Mouse (Mus musculus) midbrain, postnatal 0 days (tissue): ENCODE data around the gene Umad1. TPM values are rescaled to one million over a fixed set of nuclear protein-coding genes. Genes with fewer than 3 reads are reported as not detected.

Source experiments
- ATAC-seq: fragments of 200-750 bp; cut with Nextera tagmentation; 2 replicates; pipeline ENCODE4 v1.8.0; 2017; ENCODE audit warnings: moderate number of reproducible peaks, mild to moderate bottlenecking, moderate TSS enrichment, moderate library complexity; ENCODE audit not compliant: low FRiP score
- DNase-seq: peaks from one replicate; pipeline ENCODE4 v3.0.0-alpha.2; 2015; ENCODE audit warnings: low spot score
- H3K27ac ChIP-seq: fragments of 300-500 bp; sonication (generic); 2 replicates; pipeline ENCODE4 v1.5.1; 2014; ENCODE audit warnings: low read depth, mild to moderate bottlenecking, low read length, mixed read lengths
- H3K27me3 ChIP-seq: fragments of 300-500 bp; sonication (generic); 2 replicates; pipeline ENCODE4 v1.6.1; 2014; ENCODE audit warnings: low read length, control low read depth, mixed read lengths; ENCODE audit not compliant: insufficient read depth
- H3K36me3 ChIP-seq: fragments of 300-500 bp; sonication (generic); 2 replicates; pipeline ENCODE4 v1.6.1; 2014; ENCODE audit warnings: low read length, control low read depth, mixed read lengths; ENCODE audit not compliant: insufficient read depth
- H3K4me1 ChIP-seq: fragments of 300-500 bp; sonication (generic); 2 replicates; pipeline ENCODE4 v1.6.1; 2014; ENCODE audit warnings: mild to moderate bottlenecking, control low read depth, antibody characterized with exemption, low read length, mixed read lengths; ENCODE audit not compliant: insufficient read depth
- H3K4me2 ChIP-seq: fragments of 300-500 bp; sonication (generic); 2 replicates; pipeline ENCODE4 v1.6.1; 2014; ENCODE audit warnings: low read depth, mild to moderate bottlenecking, low read length, mixed read lengths; ENCODE audit not compliant: poor library complexity, severe bottlenecking
- H3K4me3 ChIP-seq: fragments of 300-500 bp; sonication (generic); 2 replicates; pipeline ENCODE4 v1.5.1; 2014; ENCODE audit warnings: low read depth, mild to moderate bottlenecking, low read length, moderate library complexity
- H3K9ac ChIP-seq: fragments of 300-500 bp; sonication (generic); replicated peaks from 2 replicates; pipeline ENCODE4 v1.6.1; 2014; ENCODE audit warnings: mild to moderate bottlenecking, low read length, moderate library complexity, mixed read lengths; ENCODE audit not compliant: poor library complexity, severe bottlenecking
- H3K9me3 ChIP-seq: fragments of 300-500 bp; sonication (generic); 2 replicates; pipeline ENCODE4 v1.6.1; 2016; ENCODE audit warnings: low read length, control low read depth
- CTCF ChIP-seq: IDR thresholded peaks from 2 replicates; pipeline ENCODE4 v1.5.1; 2016; ENCODE audit warnings: antibody characterized with exemption, mild to moderate bottlenecking
- WGBS: fragments of 180-500 bp; shearing (Covaris S2); extraction: QIAGEN DNeasy Blood & Tissue Kit; methylation state at CpG from one replicate; pipeline ENCODE4 v1.1.7; 2014; 5-methylcytosine and 5-hydroxymethylcytosine counted together
- polyA plus RNA-seq: library from polyadenylated mRNA; unstranded; fragments of >200 nt; fragmentation: Nextera tagmentation; extraction: Ambion mirVana; gene quantifications from 2 replicates; pipeline ENCODE4 v1.2.1, GENCODE M21; 2015
- total RNA-seq: library from RNA; depleted of rRNA; stranded (reverse); fragments of >200 nt; gene quantifications from 2 replicates; pipeline ENCODE4 v1.2.3, GENCODE M21; 2014; rRNA removed

Gene Umad1
- total RNA-seq (25.4 and 26.7 TPM in 2 replicates), polyA plus RNA-seq (69.8 and 70.2 TPM in 2 replicates)

DNA sequence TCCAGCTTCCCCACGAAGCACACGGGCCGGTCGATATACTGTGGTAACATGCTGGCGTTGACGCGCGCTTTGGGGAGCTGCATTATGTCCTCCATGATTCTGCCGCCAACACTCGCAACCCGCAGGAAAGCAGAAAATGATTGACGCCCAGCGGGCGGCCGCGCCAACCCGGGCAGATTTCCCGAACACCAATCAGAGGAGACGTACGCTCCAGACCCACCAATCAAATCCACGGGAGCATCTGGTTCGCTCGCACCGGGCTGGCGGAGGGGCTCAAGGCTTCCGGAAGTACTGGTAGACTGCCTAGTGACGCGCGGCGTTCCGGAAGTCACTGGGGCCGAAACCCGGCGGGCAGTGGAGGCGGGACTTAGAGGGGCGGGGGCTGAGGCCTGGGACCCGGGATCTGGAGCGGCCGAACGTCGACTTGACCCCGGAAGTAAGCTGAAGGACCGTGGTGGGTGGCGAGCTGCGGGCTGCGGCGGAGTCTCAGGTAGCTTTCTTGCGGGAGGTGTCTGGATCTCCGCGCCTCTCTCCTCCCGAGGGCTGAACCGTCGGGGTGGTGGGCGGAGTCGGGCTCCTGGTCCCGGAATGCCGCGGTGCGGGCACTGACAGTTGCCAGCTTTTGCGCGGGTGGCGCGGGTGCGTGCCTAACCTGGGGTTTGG is at the start of gene Umad1, which contains the start of the genes Rpa3 and Gm45062:
Gene Umad1 (plus strand): TSS at position 285 of the 663 bp plus-strand sequence.
Gene Rpa3 (minus strand): TSS at position 170 of the 663 bp plus-strand sequence.
Gene Gm45062 (plus strand): TSS at position 447 of the 663 bp plus-strand sequence.
- Histone ChIP-seq H3K9me3 (no peaks in the 10 kb centered on the region), H3K27ac (peak within 1 kb of the TSS; percentile 92), H3K4me3 (peak within 1 kb of the TSS; percentile 84), H3K4me1 (peaks cover 9% of the 10 kb centered on the region; the same call in 1 of the 2 replicates), H3K36me3 (no peaks in the 10 kb centered on the region), H3K9ac (peak within 1 kb of the TSS; percentile 84), H3K27me3 (no peaks in the 10 kb centered on the region), H3K4me2 (peak within 1 kb of the TSS; percentile 71)
- WGBS: under 1% methylated on average over 63 of the region's 64 CpGs
- ATAC-seq (peak; percentile 100), DNase-seq (peak; percentile 99)
- TF ChIP-seq CTCF: no peak

DNA sequence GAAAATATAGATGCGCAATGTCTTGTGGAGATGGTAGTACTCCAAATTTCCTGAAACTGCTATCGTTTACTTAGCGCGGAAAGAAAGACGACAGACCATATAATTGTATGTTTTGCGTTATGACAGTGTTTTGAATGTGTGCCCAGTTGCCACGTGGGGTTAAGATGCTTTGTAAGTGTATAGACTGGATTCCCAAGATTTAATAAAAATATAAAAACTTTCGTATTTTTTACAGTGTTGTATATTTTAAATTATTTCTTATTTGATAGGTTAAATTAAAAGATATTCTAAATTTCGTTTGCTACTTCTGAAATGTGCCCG is 49.3 kb upstream of the Umad1 start:
- no peaks in the 10 kb centered on the region for H3K36me3 ChIP-seq
- H3K27me3 ChIP-seq: no peaks in the 10 kb centered on the region
- H3K4me3 ChIP-seq: peak overlapping the region; percentile 82
- WGBS: 11% methylated on average over 10 of the region's 10 CpGs
- H3K4me2 ChIP-seq: peak overlapping the region; percentile 61
- H3K9me3 ChIP-seq: no peaks in the 10 kb centered on the region
- no peak for TF ChIP-seq CTCF
- peak overlapping the region; percentile 91 for H3K9ac ChIP-seq
- DNase-seq (no peak), ATAC-seq (no peak)
- H3K27ac ChIP-seq: peak overlapping the region; percentile 94
- peaks cover 6% of the 10 kb centered on the region; the same call in 1 of the 2 replicates for H3K4me1 ChIP-seq

DNA sequence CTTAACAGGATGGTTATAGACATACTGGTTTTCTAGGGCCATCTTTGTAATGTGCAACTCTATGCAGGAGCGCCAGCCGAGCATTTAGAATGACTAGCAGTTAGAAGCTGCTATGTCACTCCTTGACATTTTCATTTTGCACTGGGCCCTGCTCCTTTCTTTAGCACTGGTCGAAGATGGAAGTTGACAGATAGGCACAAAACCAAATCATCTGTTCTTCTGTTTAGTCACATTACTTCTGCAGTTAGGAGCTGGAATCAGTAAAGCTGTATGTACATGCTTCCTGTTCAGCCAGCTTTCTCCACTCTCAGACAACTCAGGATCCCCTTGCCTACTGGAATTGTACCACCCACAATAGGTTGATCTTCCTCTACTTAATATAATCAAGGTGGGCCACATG is 48.4 kb upstream of the Umad1 start:
- Histone ChIP-seq H3K9ac (no peak overlapping the region), H3K36me3 (0 out of 2 replicates have a peak, but pooled peaks cover 6% of the 10 kb centered on the region), H3K27me3 (no peaks in the 10 kb centered on the region), H3K27ac (no peak overlapping the region), H3K4me2 (peak overlapping the region; percentile 61), H3K9me3 (no peaks in the 10 kb centered on the region), H3K4me3 (no peak overlapping the region), H3K4me1 (peaks cover 6% of the 10 kb centered on the region; the same call in 1 of the 2 replicates)
- ATAC-seq (no peak), DNase-seq (no peak)
- no peak for TF ChIP-seq CTCF
- 86% methylated on average over 3 of the region's 3 CpGs for WGBS

DNA sequence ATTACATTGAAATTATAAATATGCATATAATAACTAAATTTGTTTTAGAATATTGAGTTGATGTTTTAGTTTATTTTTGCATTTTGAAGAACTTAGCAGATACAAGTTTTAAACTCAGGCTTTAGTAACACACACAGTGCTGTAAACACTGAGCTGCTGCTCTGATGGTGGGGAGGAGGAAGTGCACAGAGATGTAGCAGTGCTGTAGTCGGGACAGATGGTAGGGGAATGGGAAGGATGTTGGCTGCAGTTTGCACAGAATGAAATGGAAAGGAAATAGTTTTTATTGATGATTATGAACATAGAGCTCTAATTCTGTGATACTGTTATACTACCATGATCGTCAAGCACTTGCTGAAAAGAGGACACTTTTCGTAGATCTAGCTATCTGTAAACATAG is 32.1 kb upstream of the Umad1 start:
- no peaks in the 10 kb centered on the region for H3K4me1 ChIP-seq
- no peaks in the 10 kb centered on the region for H3K27me3 ChIP-seq
- no peaks in the 10 kb centered on the region for H3K9me3 ChIP-seq
- no peak for TF ChIP-seq CTCF
- no peak overlapping the region for H3K4me2 ChIP-seq
- no peak overlapping the region for H3K27ac ChIP-seq
- WGBS: 89% methylated on average over 3 of the region's 3 CpGs
- peaks cover 17% of the 10 kb centered on the region for H3K36me3 ChIP-seq
- ATAC-seq: no peak
- no peak overlapping the region for H3K9ac ChIP-seq
- no peak for DNase-seq
- no peak overlapping the region for H3K4me3 ChIP-seq

DNA sequence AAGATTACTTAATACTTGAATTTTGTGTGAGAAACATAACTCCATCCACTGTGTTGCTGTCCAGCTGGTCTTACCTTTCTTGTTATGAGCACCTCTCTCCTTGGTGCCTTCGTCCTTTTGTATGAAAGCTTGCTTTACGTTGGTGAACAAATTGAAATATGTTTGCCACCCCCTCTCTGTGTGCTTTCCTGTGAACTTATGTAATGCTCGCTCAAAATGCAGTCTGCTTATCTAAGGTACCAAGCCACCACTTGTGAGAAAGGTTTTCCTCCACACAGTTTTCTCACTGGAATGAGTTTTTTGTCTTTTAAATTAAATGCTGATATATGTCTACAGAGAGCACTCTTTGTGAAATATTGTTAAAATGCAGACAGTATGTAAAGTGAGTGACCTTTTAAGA is 30.5 kb upstream of the Umad1 start:
- DNase-seq: no peak
- no peaks in the 10 kb centered on the region for H3K27me3 ChIP-seq

DNA sequence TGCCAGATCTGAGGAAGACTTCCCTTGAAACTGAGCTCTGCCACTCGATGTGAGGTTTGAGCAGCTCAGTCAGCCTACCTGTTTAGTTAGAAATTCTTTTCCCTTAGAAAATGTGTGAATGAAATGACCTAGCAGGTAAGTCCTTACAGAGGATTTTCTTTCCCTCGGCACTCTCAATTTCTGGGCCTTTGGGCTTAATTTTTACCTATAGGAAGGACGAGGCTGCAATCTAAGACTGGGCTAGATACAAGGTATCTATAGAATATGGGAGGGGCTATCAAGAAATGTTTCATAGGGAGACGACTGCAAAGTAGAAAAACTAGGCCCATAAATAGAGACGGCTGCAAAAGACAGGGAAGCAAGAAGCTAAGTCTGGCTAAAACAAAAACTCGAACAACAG is 772 bp upstream of the Umad1 start:
- Histone ChIP-seq H3K4me3 (peak overlapping the region; percentile 84), H3K9me3 (no peaks in the 10 kb centered on the region), H3K4me1 (peaks cover 9% of the 10 kb centered on the region; the same call in 1 of the 2 replicates), H3K4me2 (peak overlapping the region; percentile 71), H3K27ac (peak overlapping the region; percentile 58), H3K9ac (peak overlapping the region; percentile 50), H3K27me3 (no peaks in the 10 kb centered on the region), H3K36me3 (no peaks in the 10 kb centered on the region)
- ATAC-seq: no peak
- DNase-seq: no peak
- no peak for TF ChIP-seq CTCF
- 10% methylated on average over 6 of the region's 6 CpGs for WGBS

More for the DNA sequence above, 30.5 kb upstream of the Umad1 start:
- H3K4me2 ChIP-seq: no peak overlapping the region
- H3K9ac ChIP-seq: no peak overlapping the region
- H3K36me3 ChIP-seq: peaks cover 18% of the 10 kb centered on the region
- ATAC-seq: no peak
- H3K4me1 ChIP-seq: no peaks in the 10 kb centered on the region
- WGBS: 90% methylated on average over 3 of the region's 3 CpGs
- H3K9me3 ChIP-seq: no peaks in the 10 kb centered on the region
- no peak overlapping the region for H3K4me3 ChIP-seq
- no peak overlapping the region for H3K27ac ChIP-seq
- no peak for TF ChIP-seq CTCF
